Mouse (Mus musculus) embryonic facial prominence, embryonic 12.5 days (tissue): ENCODE measurements around the gene Ccni. TPM values are rescaled to one million over a fixed set of nuclear protein-coding genes. Genes with fewer than 3 reads are reported as not detected.

ENCODE experiments used
- ATAC-seq: fragments of 200-750 bp; cut with Nextera tagmentation; 2 replicates; pipeline ENCODE4 v1.8.0; 2017; ENCODE audit not compliant: insufficient number of reproducible peaks, insufficient read depth, low FRiP score, low TSS enrichment
- H3K27ac ChIP-seq: fragments of 300-500 bp; sonication (generic); 2 replicates; pipeline ENCODE4 v1.5.1; 2016; ENCODE audit warnings: mild to moderate bottlenecking
- H3K27me3 ChIP-seq: fragments of 300-500 bp; sonication (generic); 2 replicates; pipeline ENCODE4 v1.6.1; 2016; ENCODE audit warnings: mild to moderate bottlenecking, moderate library complexity
- H3K36me3 ChIP-seq: fragments of 300-500 bp; sonication (generic); 2 replicates; pipeline ENCODE4 v1.6.1; 2016; ENCODE audit warnings: mild to moderate bottlenecking
- H3K4me1 ChIP-seq: fragments of 300-500 bp; sonication (generic); 2 replicates; pipeline ENCODE4 v1.6.1; 2016
- H3K4me2 ChIP-seq: fragments of 300-500 bp; sonication (generic); replicated peaks from 2 replicates; pipeline ENCODE4 v1.6.1; 2016; ENCODE audit warnings: mild to moderate bottlenecking, moderate library complexity
- H3K4me3 ChIP-seq: fragments of 300-500 bp; sonication (generic); 2 replicates; pipeline ENCODE4 v1.5.1; 2016; ENCODE audit warnings: mild to moderate bottlenecking
- H3K9ac ChIP-seq: fragments of 300-500 bp; sonication (generic); 2 replicates; pipeline ENCODE4 v1.6.1; 2016; ENCODE audit warnings: mild to moderate bottlenecking, moderate library complexity
- H3K9me3 ChIP-seq: fragments of 300-500 bp; sonication (generic); 2 replicates; pipeline ENCODE4 v1.6.1; 2016; ENCODE audit warnings: mild to moderate bottlenecking, moderate library complexity
- WGBS: fragments of 180-500 bp; shearing (Covaris S2); methylation state at CpG from one replicate; pipeline ENCODE4 v1.1.7; 2016; 5-methylcytosine and 5-hydroxymethylcytosine counted together
- polyA plus RNA-seq: library from polyadenylated mRNA; unstranded; fragments of >200 nt; fragmentation: Nextera tagmentation; extraction: Ambion mirVana; gene quantifications from 2 replicates; pipeline ENCODE4 v1.2.1, GENCODE M21; 2016

Gene Ccni
- polyA plus RNA-seq, 1 experiment from 2014 or later = 165 TPM

DNA sequence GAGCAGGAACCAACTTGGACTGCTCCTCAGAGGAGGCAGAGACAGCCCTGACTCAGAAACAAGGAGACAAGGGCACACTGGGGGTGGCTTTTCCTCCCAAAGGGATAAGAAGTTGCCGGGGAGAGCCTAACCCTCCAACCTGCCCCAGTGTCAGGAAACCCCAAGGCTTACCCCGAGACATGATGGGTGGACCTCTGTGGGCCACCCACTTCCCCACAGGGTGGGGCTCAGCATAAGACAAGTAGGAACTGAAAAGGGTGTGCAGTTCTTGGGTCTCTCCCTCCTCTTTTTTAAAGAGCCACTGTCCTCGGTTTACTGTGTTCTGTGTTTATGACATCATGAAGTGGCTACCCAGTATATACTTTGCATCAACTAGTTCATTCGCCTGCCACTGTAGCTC lies 53.8 kb downstream of the Ccni start:
- no peak for ATAC-seq

GRCm38 (mm10) chr5:93151985-93152384 lies 54.3 kb downstream of the Ccni start:
- no peaks in the 10 kb centered on the region for H3K9me3 ChIP-seq
- H3K27ac ChIP-seq = 0 out of 2 replicates have a peak overlapping the region, but pooled peaks have one; percentile 30
- ATAC-seq = no peak
- H3K36me3 ChIP-seq = peaks cover 36% of the 10 kb centered on the region
- H3K4me3 ChIP-seq = no peak overlapping the region
- H3K27me3 ChIP-seq = no peaks in the 10 kb centered on the region
- H3K4me2 ChIP-seq = no peak overlapping the region
- WGBS = 68% methylated on average over 6 of the region's 6 CpGs
- H3K9ac ChIP-seq = no peak overlapping the region
- peaks cover 39% of the 10 kb centered on the region for H3K4me1 ChIP-seq

More for the DNA sequence above, 53.8 kb downstream of the Ccni start:
- Histone ChIP-seq H3K27ac (no peak overlapping the region), H3K27me3 (no peaks in the 10 kb centered on the region), H3K4me3 (no peak overlapping the region), H3K36me3 (peaks cover 40% of the 10 kb centered on the region), H3K4me1 (peaks cover 39% of the 10 kb centered on the region), H3K9me3 (no peaks in the 10 kb centered on the region), H3K4me2 (no peak overlapping the region), H3K9ac (no peak overlapping the region)
- 87% methylated on average over 4 of the region's 4 CpGs for WGBS

DNA sequence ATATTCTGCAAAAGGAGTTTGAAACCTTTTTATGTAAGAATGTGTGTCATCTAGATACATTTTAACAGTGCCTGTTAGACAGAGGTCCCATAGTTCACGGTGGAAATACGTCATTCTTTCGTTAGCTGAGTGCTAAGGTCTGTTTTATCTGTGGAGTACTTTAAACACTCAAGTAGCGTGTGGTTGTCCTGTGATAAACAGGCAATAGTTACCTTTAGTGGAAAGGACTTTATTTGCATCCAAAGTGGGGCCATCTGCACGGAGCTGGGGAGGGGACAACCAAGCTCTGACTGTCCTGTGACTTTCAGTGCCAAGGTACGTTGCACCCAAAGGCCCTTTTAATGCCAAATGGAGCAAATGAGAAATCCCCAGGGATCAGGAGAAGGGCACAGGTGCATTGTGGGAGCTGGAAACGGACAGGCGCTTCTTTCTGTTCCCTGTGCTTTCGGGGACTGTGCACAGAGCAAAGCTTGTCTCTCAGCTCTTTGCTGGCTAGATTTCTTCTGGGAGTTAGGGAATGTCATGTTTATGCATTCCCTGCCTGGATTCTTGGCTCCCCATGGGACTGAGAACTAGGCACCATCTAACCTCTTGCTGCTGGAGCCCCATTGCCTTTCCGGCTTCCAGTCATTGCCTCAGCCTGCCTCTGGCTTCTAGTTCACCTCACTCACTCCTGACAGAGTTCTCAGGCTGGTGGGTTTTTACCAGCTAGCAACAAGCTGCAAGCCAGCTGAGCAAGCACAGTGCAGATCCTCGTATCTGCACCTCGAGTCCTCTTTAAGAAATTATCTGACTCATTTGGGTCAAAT lies 56.1 kb downstream of the Ccni start:
- WGBS = 74% methylated on average over 12 of the region's 12 CpGs
- H3K4me2 ChIP-seq = no peak overlapping the region
- H3K4me1 ChIP-seq = peaks cover 51% of the 10 kb centered on the region
- H3K9ac ChIP-seq = no peak overlapping the region
- 0 out of 2 replicates have a peak overlapping the region, but pooled peaks have one; percentile 0 for H3K27ac ChIP-seq
- peaks cover 25% of the 10 kb centered on the region for H3K36me3 ChIP-seq
- ATAC-seq = no peak
- H3K27me3 ChIP-seq = no peaks in the 10 kb centered on the region
- H3K4me3 ChIP-seq = no peak overlapping the region
- no peaks in the 10 kb centered on the region for H3K9me3 ChIP-seq

DNA sequence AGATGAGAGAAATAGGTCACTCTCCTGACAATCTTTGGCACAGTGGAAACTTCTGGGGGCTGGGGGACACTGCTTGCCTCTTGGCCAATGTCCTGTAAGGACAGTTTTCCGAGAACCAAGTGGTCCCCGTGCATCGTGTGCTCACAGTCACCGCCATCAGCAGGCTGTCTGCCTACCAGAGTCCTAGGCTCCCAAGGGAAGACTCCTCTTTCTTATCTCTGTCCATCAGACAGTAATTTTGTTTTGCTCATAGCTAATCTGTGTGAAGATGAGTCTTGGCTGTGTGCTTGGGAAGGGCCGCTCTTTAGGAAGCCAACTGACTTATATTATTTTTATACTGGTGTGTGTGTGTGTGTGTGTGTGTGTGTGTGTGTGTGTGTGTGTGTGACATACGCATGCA lies 60.8 kb downstream of the Ccni start:
- no peak overlapping the region for H3K9ac ChIP-seq
- H3K9me3 ChIP-seq = no peaks in the 10 kb centered on the region
- peaks cover 33% of the 10 kb centered on the region for H3K36me3 ChIP-seq
- H3K4me1 ChIP-seq = peaks cover 41% of the 10 kb centered on the region
- H3K4me3 ChIP-seq = no peak overlapping the region
- no peak overlapping the region for H3K4me2 ChIP-seq
- no peak for ATAC-seq
- H3K27me3 ChIP-seq = no peaks in the 10 kb centered on the region
- 78% methylated on average over 6 of the region's 6 CpGs for WGBS
- peak overlapping the region; percentile 66; the same call in 1 of the 2 replicates for H3K27ac ChIP-seq

DNA sequence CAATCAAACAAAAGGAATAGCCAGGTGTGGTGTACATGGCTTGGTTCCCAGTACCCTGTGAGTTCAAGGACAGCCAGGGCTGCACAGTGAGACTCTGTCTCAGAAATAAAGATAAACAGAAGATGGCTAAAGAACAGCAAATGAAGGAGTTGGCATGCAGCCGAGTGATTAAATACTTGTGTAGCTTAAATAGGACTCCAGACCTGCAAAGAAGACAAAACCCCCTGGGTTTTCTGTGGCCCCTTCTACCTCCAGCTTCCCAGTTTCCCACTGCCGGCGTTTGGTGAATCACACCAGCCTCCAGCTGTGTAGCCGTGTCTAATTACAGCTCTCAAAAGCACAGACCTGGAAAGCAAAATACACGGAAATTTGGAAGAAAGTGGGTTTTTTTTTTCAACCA lies 61.4 kb downstream of the Ccni start:
- peaks cover 35% of the 10 kb centered on the region for H3K36me3 ChIP-seq
- no peak for ATAC-seq
- H3K9ac ChIP-seq = no peak overlapping the region
- no peak overlapping the region for H3K4me3 ChIP-seq
- H3K4me1 ChIP-seq = peaks cover 35% of the 10 kb centered on the region
- no peaks in the 10 kb centered on the region for H3K9me3 ChIP-seq
- no peaks in the 10 kb centered on the region for H3K27me3 ChIP-seq
- H3K27ac ChIP-seq = peak overlapping the region; percentile 59; the same call in 1 of the 2 replicates
- H3K4me2 ChIP-seq = no peak overlapping the region
- 20% methylated on average over 5 of the region's 5 CpGs for WGBS

- H3K27me3 ChIP-seq = no peaks in the 10 kb centered on the region
- H3K4me3 ChIP-seq = no peak overlapping the region
- H3K9ac ChIP-seq = no peak overlapping the region
- no peaks in the 10 kb centered on the region for H3K9me3 ChIP-seq
- peaks cover 41% of the 10 kb centered on the region for H3K36me3 ChIP-seq
- no peak overlapping the region for H3K4me2 ChIP-seq
- no peak for ATAC-seq
- 55% methylated on average over 12 of the region's 12 CpGs for WGBS
- 0 out of 2 replicates have a peak overlapping the region, but pooled peaks have one; percentile 12 for H3K27ac ChIP-seq
- peaks cover 27% of the 10 kb centered on the region for H3K4me1 ChIP-seq
These were observed 62.8 kb downstream of the Ccni start for GRCm38 (mm10) chr5:93143360-93144091.

DNA sequence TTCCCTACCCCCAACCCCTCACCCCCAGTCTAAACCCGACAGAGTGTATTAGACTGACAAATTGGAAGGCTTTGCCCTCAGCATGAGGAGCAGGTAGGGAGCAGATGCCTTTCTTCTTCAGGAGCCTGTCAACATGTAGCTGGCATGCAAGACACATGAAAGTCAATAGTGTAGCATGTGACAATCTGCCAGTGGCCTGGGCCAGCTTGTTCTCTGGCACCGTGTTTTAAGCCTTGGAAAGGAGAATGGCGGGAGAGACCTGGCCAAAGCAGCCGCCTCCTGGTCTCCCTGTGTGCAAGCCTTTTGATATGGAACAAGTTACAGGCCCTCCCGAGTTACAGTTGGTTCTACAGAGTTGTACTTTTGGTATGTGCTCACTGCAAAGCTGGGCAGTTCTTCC lies 65.5 kb downstream of the Ccni start:
- WGBS = 86% methylated on average over 5 of the region's 5 CpGs
- no peak overlapping the region for H3K9ac ChIP-seq
- no peak for ATAC-seq
- peaks cover 34% of the 10 kb centered on the region for H3K36me3 ChIP-seq
- H3K4me3 ChIP-seq = no peak overlapping the region
- no peak overlapping the region for H3K27ac ChIP-seq
- H3K27me3 ChIP-seq = no peaks in the 10 kb centered on the region
- H3K4me1 ChIP-seq = peaks cover 29% of the 10 kb centered on the region
- H3K4me2 ChIP-seq = no peak overlapping the region
- no peaks in the 10 kb centered on the region for H3K9me3 ChIP-seq

DNA sequence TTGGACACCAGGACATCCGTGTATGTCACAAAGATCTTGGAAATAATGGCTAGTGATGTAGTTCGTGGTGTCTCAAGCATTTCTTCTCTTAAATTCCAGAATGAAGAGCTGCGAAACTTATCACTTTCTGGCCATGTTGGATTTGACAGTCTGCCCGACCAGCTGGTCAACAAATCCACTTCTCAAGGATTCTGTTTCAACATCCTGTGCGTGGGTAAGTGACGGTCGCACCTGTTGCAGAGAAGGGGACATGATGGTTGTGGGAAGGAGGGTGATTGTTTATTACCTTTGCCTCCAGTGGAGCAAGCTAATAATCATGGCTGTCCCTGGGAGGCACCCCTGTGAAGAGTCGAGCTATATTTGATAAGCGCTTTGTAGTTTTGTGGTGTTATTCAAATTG lies 66.9 kb downstream of the Ccni start:
- no peak overlapping the region for H3K4me2 ChIP-seq
- 90% methylated on average over 9 of the region's 9 CpGs for WGBS
- no peak for ATAC-seq
- peaks cover 34% of the 10 kb centered on the region for H3K36me3 ChIP-seq
- H3K4me1 ChIP-seq = peaks cover 29% of the 10 kb centered on the region
- H3K9me3 ChIP-seq = no peaks in the 10 kb centered on the region
- H3K27ac ChIP-seq = no peak overlapping the region
- H3K4me3 ChIP-seq = no peak overlapping the region
- no peaks in the 10 kb centered on the region for H3K27me3 ChIP-seq
- no peak overlapping the region for H3K9ac ChIP-seq

- H3K4me1 ChIP-seq = peaks cover 46% of the 10 kb centered on the region
- no peak overlapping the region for H3K4me2 ChIP-seq
- H3K27ac ChIP-seq = 0 out of 2 replicates have a peak overlapping the region, but pooled peaks have one; percentile 43
- H3K9me3 ChIP-seq = no peaks in the 10 kb centered on the region
- 65% methylated on average over 5 of the region's 5 CpGs for WGBS
- H3K27me3 ChIP-seq = no peaks in the 10 kb centered on the region
- no peak for ATAC-seq
- H3K4me3 ChIP-seq = no peak overlapping the region
- no peak overlapping the region for H3K9ac ChIP-seq
- H3K36me3 ChIP-seq = peaks cover 25% of the 10 kb centered on the region
These were observed 69.2 kb downstream of the Ccni start for GRCm38 (mm10) chr5:93136956-93137586.

DNA sequence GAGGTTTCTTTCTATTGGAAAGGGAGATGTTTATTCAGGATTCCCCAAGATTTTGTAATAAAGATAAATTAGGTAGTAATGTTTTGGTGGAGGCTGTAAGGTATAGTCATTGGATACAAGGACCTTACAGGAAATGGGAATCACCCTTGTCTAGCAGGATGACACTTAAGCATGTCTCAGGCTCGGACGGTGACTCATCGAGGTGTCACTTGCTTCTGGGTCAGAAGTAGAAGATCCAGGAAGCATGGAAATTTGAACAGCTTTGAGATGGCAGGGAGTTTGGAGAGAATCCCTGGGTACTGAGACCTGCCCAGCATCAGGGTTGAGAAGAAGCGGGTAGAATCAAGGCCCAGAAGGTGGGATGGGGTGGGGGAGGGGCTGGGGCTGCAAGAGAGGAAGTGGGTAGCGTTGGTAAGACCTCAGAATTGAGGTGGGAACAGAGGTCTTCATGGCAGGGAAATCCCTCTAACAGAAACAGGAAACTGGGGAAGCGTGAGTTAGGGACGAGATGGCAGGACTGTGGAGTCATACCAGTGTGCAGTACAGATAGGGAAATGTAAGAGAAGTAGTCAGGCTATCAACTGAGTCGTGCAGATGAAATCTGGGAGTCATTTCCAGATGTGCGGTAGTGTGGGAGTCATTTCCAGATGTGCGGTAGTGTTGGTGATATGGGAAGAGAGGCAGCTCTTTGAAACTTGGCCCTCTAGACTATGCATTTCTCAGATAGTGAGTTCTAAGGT lies 70.8 kb downstream of the Ccni start:
- ATAC-seq = no peak
- Histone ChIP-seq H3K4me3 (no peak overlapping the region), H3K4me2 (no peak overlapping the region), H3K27ac (no peak overlapping the region), H3K27me3 (no peaks in the 10 kb centered on the region), H3K9ac (no peak overlapping the region), H3K36me3 (peaks cover 14% of the 10 kb centered on the region), H3K9me3 (no peaks in the 10 kb centered on the region), H3K4me1 (peaks cover 59% of the 10 kb centered on the region)
- WGBS = 48% methylated on average over 10 of the region's 10 CpGs
